Mouse (Mus musculus): ENCODE data around the gene Arhgap10. TPM values are rescaled to one million over a fixed set of nuclear protein-coding genes. Genes with fewer than 3 reads are reported as not detected.

The Arhgap10 gene
- polyA plus RNA-seq, 1 experiment: 39.0 TPM

DNA sequence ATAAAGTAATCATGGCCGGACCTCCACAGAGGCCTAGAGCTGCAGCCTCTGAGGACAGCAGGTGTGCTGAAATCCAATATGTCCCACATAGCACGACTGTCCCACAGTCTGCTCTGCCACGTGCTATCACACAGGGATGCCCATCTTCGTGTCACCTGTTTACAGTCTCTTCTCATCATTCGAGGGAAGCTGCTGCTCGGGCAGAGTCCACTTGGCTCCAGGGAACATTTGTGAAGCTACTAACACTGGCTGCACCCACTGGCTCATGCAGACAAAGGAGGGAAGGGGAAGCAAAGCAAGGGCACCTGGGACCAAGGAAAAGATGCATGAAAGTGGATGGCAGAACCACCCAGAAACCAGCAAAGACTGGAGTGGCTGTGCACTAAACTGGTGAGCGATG, 148.1 kb downstream of the Arhgap10 start:
- no peak for TF ChIP-seq CTCF (IDR thresholded peaks at IDR 0.05; ENCODE audit: low read depth, low read length)
- TF ChIP-seq POLR2A (IDR thresholded peaks at IDR 0.05; ENCODE audit: borderline replicate concordance, low read depth, low read length): no peak
- no peak overlapping the region for H3K27ac ChIP-seq (ENCODE audit: insufficient read depth, low read depth, low read length)
- no peaks in the 10 kb centered on the region for H3K4me1 ChIP-seq (ENCODE audit: control insufficient read depth, insufficient read depth, low read length)
- H3K4me3 ChIP-seq (ENCODE audit: insufficient read depth, low read length): no peak overlapping the region

- TF ChIP-seq CTCF (IDR thresholded peaks at IDR 0.05; ENCODE audit: low read depth, low read length) (no peak), POLR2A (IDR thresholded peaks at IDR 0.05; ENCODE audit: borderline replicate concordance, low read depth, low read length) (no peak)
- no peak overlapping the region for H3K4me3 ChIP-seq (ENCODE audit: insufficient read depth, low read length)
- H3K4me1 ChIP-seq (ENCODE audit: control insufficient read depth, insufficient read depth, low read length): no peaks in the 10 kb centered on the region
- no peak overlapping the region for H3K27ac ChIP-seq (ENCODE audit: insufficient read depth, low read depth, low read length)
These were observed 150.7 kb downstream of the Arhgap10 start for GRCm38 (mm10) chr8:77367091-77367490.

DNA sequence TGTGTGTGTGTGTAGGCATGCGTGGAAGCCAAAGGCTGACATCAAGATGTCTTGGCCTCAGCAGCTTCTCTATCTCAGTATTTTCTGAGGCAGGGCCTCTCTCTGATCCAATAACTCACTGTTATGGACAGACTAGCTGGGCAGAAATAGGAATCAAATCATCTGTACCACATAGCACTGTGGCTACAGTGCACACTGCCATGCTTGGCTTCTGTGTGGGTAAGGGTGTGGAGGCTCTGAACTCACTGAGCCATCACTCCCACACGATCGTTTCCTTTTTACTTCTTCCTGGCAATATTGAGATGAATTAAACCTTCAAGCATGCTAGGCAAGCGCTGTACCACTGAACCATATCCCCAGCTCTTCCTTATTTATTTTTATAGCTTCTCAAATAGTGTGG, 151.3 kb downstream of the Arhgap10 start:
- no peak for TF ChIP-seq CTCF (IDR thresholded peaks at IDR 0.05; ENCODE audit: low read depth, low read length)
- TF ChIP-seq POLR2A (IDR thresholded peaks at IDR 0.05; ENCODE audit: borderline replicate concordance, low read depth, low read length): no peak
- Histone ChIP-seq H3K27ac (ENCODE audit: insufficient read depth, low read depth, low read length) (no peak overlapping the region), H3K4me1 (ENCODE audit: control insufficient read depth, insufficient read depth, low read length) (no peaks in the 10 kb centered on the region), H3K4me3 (ENCODE audit: insufficient read depth, low read length) (no peak overlapping the region)

DNA sequence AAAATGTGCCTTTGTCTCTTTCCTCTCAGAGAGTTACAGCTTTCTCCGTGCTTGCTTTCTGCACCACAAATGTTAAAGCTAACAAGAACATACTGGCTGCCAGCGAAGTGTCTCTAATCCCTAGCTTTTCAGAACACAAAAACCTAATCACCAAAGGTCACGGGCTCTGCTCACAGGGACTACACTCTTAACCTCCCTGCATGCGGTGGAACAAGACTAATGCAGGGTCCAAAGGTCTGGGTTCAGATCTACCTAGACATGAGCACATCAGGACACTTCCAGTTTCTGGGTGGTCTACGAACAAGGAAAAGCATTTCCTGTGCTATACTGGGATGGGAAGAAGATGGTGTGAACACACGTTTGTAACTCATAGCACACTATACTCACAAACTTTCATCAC, 151.8 kb downstream of the Arhgap10 start:
- H3K4me3 ChIP-seq (ENCODE audit: insufficient read depth, low read length): no peak overlapping the region
- no peak for TF ChIP-seq CTCF (IDR thresholded peaks at IDR 0.05; ENCODE audit: low read depth, low read length)
- TF ChIP-seq POLR2A (IDR thresholded peaks at IDR 0.05; ENCODE audit: borderline replicate concordance, low read depth, low read length): no peak
- no peak overlapping the region for H3K27ac ChIP-seq (ENCODE audit: insufficient read depth, low read depth, low read length)
- H3K4me1 ChIP-seq (ENCODE audit: control insufficient read depth, insufficient read depth, low read length): no peaks in the 10 kb centered on the region

- no peak overlapping the region for H3K27ac ChIP-seq (ENCODE audit: insufficient read depth, low read depth, low read length)
- H3K4me3 ChIP-seq (ENCODE audit: insufficient read depth, low read length): no peak overlapping the region
- TF ChIP-seq POLR2A (IDR thresholded peaks at IDR 0.05; ENCODE audit: borderline replicate concordance, low read depth, low read length) (no peak), CTCF (IDR thresholded peaks at IDR 0.05; ENCODE audit: low read depth, low read length) (no peak)
- H3K4me1 ChIP-seq (ENCODE audit: control insufficient read depth, insufficient read depth, low read length): no peaks in the 10 kb centered on the region
These were observed 153.3 kb downstream of the Arhgap10 start for GRCm38 (mm10) chr8:77364472-77364871.

GRCm38 (mm10) chr8:77360853-77361252, 156.9 kb downstream of the Arhgap10 start:
- H3K27ac ChIP-seq (ENCODE audit: insufficient read depth, low read depth, low read length): no peak overlapping the region
- no peaks in the 10 kb centered on the region for H3K4me1 ChIP-seq (ENCODE audit: control insufficient read depth, insufficient read depth, low read length)
- H3K4me3 ChIP-seq (ENCODE audit: insufficient read depth, low read length): no peak overlapping the region
- TF ChIP-seq POLR2A (IDR thresholded peaks at IDR 0.05; ENCODE audit: borderline replicate concordance, low read depth, low read length) (no peak), CTCF (IDR thresholded peaks at IDR 0.05; ENCODE audit: low read depth, low read length) (no peak)

- H3K4me3 ChIP-seq (ENCODE audit: insufficient read depth, low read length): no peak overlapping the region
- TF ChIP-seq POLR2A (IDR thresholded peaks at IDR 0.05; ENCODE audit: borderline replicate concordance, low read depth, low read length) (no peak), CTCF (IDR thresholded peaks at IDR 0.05; ENCODE audit: low read depth, low read length) (no peak)
- H3K27ac ChIP-seq (ENCODE audit: insufficient read depth, low read depth, low read length): no peak overlapping the region
- H3K4me1 ChIP-seq (ENCODE audit: control insufficient read depth, insufficient read depth, low read length): no peaks in the 10 kb centered on the region
These were observed 157.3 kb downstream of the Arhgap10 start for GRCm38 (mm10) chr8:77360423-77360822.

DNA sequence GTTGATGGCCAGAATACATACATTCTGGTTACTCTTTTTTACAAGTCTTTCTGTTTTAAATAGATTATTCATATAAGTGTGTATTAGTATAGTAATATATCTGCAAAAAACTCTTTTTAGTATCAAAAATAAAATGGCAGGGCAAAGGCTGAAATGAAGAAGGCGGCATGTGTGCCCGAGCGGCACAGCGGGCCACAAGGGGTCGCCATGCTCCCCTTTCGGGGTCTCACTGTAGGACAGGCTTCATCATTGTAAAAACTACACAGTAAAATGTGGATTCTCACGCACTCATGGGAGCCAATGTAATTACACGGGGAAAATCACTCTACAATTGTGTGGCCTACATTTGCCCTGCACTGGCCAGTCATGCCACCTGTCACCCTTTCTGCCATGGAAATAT, 160.6 kb downstream of the Arhgap10 start:
- H3K4me3 ChIP-seq (ENCODE audit: insufficient read depth, low read length): no peak overlapping the region
- no peak for TF ChIP-seq CTCF (IDR thresholded peaks at IDR 0.05; ENCODE audit: low read depth, low read length)
- TF ChIP-seq POLR2A (IDR thresholded peaks at IDR 0.05; ENCODE audit: borderline replicate concordance, low read depth, low read length): no peak
- H3K27ac ChIP-seq (ENCODE audit: insufficient read depth, low read depth, low read length): no peak overlapping the region
- H3K4me1 ChIP-seq (ENCODE audit: control insufficient read depth, insufficient read depth, low read length): no peaks in the 10 kb centered on the region

GRCm38 (mm10) chr8:77355344-77355743, 162.4 kb downstream of the Arhgap10 start:
- Histone ChIP-seq H3K27ac (ENCODE audit: insufficient read depth, low read depth, low read length) (no peak overlapping the region), H3K4me3 (ENCODE audit: insufficient read depth, low read length) (no peak overlapping the region), H3K4me1 (ENCODE audit: control insufficient read depth, insufficient read depth, low read length) (no peaks in the 10 kb centered on the region)
- TF ChIP-seq POLR2A (IDR thresholded peaks at IDR 0.05; ENCODE audit: borderline replicate concordance, low read depth, low read length) (no peak), CTCF (IDR thresholded peaks at IDR 0.05; ENCODE audit: low read depth, low read length) (no peak)

DNA sequence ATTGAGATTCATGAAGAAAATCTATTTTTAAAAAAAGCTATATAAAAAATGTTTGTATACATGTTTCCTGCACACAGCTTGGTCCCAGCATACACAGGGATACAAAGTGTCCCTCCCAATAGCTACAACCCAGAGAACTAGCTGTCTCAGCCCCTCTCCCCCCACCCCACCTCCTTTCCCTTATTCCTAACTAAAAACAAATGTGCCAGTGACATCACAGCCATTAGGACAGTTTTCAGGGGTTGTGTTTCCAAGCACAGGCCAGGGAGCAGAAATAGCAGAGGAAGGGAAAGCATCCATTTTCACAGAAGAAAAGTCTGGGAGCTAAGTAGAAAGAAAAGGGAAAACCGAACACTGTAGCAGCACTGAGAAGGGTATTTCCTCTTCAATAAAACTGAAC, 163.6 kb downstream of the Arhgap10 start:
- TF ChIP-seq CTCF (IDR thresholded peaks at IDR 0.05; ENCODE audit: low read depth, low read length): no peak
- TF ChIP-seq POLR2A (IDR thresholded peaks at IDR 0.05; ENCODE audit: borderline replicate concordance, low read depth, low read length): no peak
- H3K27ac ChIP-seq (ENCODE audit: insufficient read depth, low read depth, low read length): no peak overlapping the region
- H3K4me3 ChIP-seq (ENCODE audit: insufficient read depth, low read length): no peak overlapping the region
- H3K4me1 ChIP-seq (ENCODE audit: control insufficient read depth, insufficient read depth, low read length): no peaks in the 10 kb centered on the region
